Mouse (Mus musculus) heart, postnatal 14 days (tissue): Measurements from ENCODE around the gene Olfr134. TPM values are rescaled to one million over a fixed set of nuclear protein-coding genes. Genes with fewer than 3 reads are reported as not detected.
"Not testable (repeated sequence)": the region's sequence is repeated elsewhere in the genome, so short reads cannot be mapped to it uniquely, and the experiment has no call there.

ENCODE experiments used
- DNase-seq, 2 experiments: peaks; one replicate each; pipeline ENCODE4 v3.0.0; 2021 to 2022
- intact Hi-C: fragments of 180-260 bp; cut with DNase I; formaldehyde crosslinking; loops from one replicate; pipeline ENCODE4 v1.15.1; 2025
- long read RNA-seq, 2 experiments: library from polyadenylated mRNA; stranded (forward); transcript quantifications; one replicate each; pipeline ENCODE4 v2.0.0; 2021
- total RNA-seq, 2 experiments: library from RNA; stranded (reverse); gene quantifications; 2 replicates each; pipeline ENCODE4 v1.2.3; 2021

Olfr134 gene
- total RNA-seq, result not detected
- long read RNA-seq, experiment 1, result 0 reads
- long read RNA-seq, experiment 2, result 0 reads

DNA sequence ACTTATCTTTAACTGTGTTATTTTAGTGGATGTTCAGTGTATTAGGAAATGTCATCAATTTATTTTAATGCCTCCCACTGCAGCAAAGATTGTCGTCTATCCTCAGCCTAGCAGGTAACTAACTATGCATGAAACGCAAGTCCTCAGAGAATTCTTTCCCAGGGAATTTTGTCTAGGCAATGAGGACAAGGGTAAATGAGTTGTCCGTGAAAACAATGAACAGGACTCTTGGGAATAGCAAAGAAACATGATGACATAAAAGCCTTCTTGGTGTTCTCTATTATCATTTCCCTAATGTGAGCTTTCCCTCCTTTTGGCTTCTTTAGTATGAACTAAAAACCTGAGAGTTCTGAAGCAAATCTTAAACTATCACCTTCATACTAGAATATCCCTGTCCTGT is at the start of gene Olfr134:
Gene Olfr134, plus strand, starts transcription at position 301 of the 400 bp plus-strand sequence.
- DNase-seq, result no peak
- intact Hi-C loops, result no loop called here

DNA sequence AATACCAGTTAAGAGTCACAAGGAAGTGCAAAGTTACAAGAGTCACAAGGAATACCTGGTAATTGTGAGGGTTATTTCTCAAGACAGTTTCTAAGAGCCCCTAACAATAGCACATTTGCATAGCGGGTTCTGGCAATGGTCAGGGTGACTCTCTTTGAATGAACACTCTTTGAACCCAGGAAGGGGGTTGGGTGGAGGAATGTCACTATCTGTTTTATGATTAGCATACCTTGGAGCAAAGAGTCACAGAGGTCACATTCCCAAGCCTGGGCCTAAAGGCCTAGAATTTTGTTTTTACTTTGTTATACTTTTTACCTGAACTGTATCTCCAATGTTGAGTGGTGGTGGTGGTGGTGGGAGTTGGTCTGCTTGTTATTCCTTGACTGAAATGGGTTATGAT is 47.0 kb upstream of the Olfr134 start:
- DNase-seq, intact Hi-C loops: not testable (repeated sequence)

DNA sequence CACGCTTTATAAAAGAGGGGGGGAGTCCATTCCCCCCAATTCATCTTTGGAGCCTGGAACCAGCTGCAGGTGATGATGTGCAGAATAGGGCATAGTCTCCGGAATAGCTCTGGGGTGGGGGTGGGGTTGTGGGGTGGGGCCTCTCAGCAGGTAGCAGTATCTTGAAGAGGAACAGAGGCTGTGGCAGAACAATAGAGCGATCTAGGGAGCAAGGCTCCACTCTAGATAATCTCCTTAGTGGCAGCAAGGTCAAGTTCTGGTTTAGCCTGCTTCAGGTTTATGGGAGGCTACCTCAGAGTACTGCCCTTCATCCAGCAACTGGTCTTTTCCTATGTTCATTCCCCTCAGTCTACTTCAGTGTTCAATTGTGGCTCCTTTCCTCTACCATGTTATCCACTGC is 45.8 kb upstream of the Olfr134 start:
- DNase-seq, intact Hi-C loops: not testable (repeated sequence)

DNA sequence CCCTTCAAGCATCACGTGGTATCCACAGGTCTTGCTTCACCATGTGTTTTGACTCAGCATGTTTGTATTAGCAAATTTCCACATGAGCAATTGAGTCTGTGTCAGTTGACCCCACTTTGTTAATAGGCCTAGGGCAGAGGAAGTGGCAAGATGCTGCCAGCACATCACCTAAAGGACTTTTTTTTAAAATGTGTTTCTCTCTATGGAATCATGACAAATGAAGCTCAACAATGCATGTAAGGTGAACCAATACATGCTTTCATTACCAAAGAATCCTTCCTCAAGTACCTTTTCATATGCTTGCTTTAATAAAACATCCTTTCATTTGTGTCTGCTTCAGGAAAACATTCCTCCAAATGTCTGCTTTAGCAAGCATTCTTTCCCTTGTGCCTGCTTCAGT is 36.8 kb upstream of the Olfr134 start, which contains the start of gene Olfr132:
Gene Olfr132, minus strand, starts transcription at position 101 of the 400 bp plus-strand sequence.
- intact Hi-C loops, result no loop called here

DNA sequence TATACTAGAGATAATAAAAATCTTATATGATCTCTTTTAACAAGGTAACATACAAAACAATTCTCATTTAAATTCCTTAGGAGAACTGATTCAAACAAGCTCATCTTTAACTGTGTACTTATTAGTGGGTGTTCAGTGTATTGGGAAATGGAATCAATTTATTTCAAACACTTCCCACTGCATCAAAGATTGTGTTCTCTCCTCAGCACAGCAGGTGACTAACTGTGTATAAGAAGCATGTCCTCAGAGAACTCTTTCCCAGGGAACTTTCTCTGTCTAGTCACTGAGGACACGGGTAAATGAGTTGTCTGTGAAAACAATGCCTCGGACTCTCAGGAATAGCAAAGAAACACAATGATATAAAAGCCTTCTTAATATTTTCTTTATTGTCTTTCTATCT is 26.2 kb upstream of the Olfr134 start, which contains the start of gene Olfr133:
Gene Olfr133, plus strand, starts transcription at position 301 of the 400 bp plus-strand sequence.
- DNase-seq, result no peak
- intact Hi-C loops, result no loop called here

More for the DNA sequence above, 36.8 kb upstream of the Olfr134 start, which contains the start of gene Olfr132:
- DNase-seq, result no peak

DNA sequence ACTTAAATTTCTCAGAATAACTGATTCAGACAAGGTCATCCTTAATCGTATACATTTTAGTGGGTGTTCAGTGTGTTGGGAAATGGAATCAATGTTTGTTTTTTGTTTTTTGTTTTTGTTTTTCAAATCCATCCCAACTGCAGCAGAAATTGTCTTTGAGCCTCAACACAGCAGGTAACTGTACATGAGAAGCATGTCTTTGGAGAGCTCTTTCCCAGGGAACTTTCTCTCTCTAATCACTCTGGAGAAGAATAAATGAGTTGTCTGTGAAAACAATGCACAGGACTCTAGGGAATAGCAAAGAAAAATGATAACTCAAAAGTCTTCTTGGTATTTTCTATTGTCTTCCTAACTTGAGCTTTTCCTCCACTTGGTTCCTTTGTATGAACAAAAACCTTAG is 32.8 kb downstream of the Olfr134 start, which contains the start of gene Olfr135:
Gene Olfr135, plus strand, starts transcription at position 301 of the 400 bp plus-strand sequence.
- no peak for DNase-seq
- intact Hi-C loops, result no loop called here

Other genes starting within 250 kb of the Olfr134 start
- gene Olfr761, start 218.3 kb upstream of the Olfr134 start, total RNA-seq, result not detected
- gene Olfr129, start 111.3 kb upstream of the Olfr134 start, total RNA-seq, result not detected
- not detected for gene Olfr130, start 107.5 kb upstream of the Olfr134 start, total RNA-seq
- gene Olfr131, start 82.7 kb upstream of the Olfr134 start, total RNA-seq, result not detected
- not detected for gene Olfr132, start 36.9 kb upstream of the Olfr134 start, total RNA-seq
- gene Olfr133, start 26.1 kb upstream of the Olfr134 start, total RNA-seq, result not detected
- not detected for gene Olfr135, start 32.9 kb downstream of the Olfr134 start, total RNA-seq
- not detected for gene Olfr138, start 89.6 kb downstream of the Olfr134 start, total RNA-seq
- not detected for gene Olfr137, start 136.2 kb downstream of the Olfr134 start, total RNA-seq
- not detected for gene Olfr136, start 158.4 kb downstream of the Olfr134 start, total RNA-seq
- gene Esp36, start 248.8 kb downstream of the Olfr134 start, total RNA-seq, result not detected